Mouse (Mus musculus): Measurements from ENCODE around the gene Gm21244. TPM values are rescaled to one million over a fixed set of nuclear protein-coding genes. Genes with fewer than 3 reads are reported as not detected.
"Not testable (repeated sequence)": the region's sequence is repeated elsewhere in the genome, so short reads cannot be mapped to it uniquely, and the experiment has no call there.

Gm21244 gene
- not detected in 2 replicates for polyA plus RNA-seq (2016; fragmentation: Nextera tagmentation; extraction: Ambion mirVana)

DNA sequence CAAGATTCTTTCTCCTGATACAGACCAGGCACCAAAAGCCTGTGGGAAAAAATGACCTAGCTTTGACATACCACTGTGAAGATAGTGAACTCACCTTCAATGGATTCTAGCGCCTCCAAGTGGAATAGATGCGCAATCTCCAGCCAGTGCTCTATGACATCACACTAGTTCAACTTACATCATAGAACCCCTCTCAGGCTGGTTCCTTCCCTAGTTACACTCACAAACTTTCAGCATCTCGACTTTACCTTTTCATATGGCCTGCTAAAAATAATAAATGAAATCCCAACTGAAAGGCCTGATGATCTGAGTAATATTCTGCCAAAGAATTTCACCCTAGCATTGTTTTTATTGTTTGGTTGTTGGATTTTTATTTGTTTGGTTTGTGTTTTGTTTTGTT lies at the start of gene Gm21244:
Gene Gm21244, minus strand, starts transcription at position 101 of the 400 bp plus-strand sequence.
- not testable (repeated sequence) for H3K27me3 ChIP-seq; H3K4me3 ChIP-seq; H3K4me1 ChIP-seq; H3K4me2 ChIP-seq (replicated peaks); H3K27ac ChIP-seq; H3K9ac ChIP-seq; H3K9me3 ChIP-seq; ATAC-seq (ENCODE audit: insufficient number of reproducible peaks, insufficient read depth, low FRiP score, low TSS enrichment); H3K36me3 ChIP-seq
- WGBS, result no CpG with 5 or more reads among the region's 3 CpGs

Other genes with a start within 250 kb of the Gm21244 start
- gene Gm28998, start 84.5 kb upstream of the Gm21244 start, polyA plus RNA-seq (2016; fragmentation: Nextera tagmentation; extraction: Ambion mirVana), result not detected in 2 replicates
- gene Gm21788, start 235.7 kb upstream of the Gm21244 start, polyA plus RNA-seq (2016; fragmentation: Nextera tagmentation; extraction: Ambion mirVana), result not detected in 2 replicates

Data from embryonic facial prominence, embryonic 12.5 days (tissue).